Mouse (Mus musculus) embryonic facial prominence, embryonic 12.5 days (tissue): Measurements from ENCODE around the gene Mettl7a2. TPM values are rescaled to one million over a fixed set of nuclear protein-coding genes. Genes with fewer than 3 reads are reported as not detected.
"Not testable (repeated sequence)": the region's sequence is repeated elsewhere in the genome, so short reads cannot be mapped to it uniquely, and the experiment has no call there.

Source experiments
- ATAC-seq: fragments of 200-750 bp; cut with Nextera tagmentation; 2 replicates; pipeline ENCODE4 v1.8.0; 2017; ENCODE audit not compliant: insufficient number of reproducible peaks, insufficient read depth, low FRiP score, low TSS enrichment
- H3K27ac ChIP-seq: fragments of 300-500 bp; sonication (generic); 2 replicates; pipeline ENCODE4 v1.5.1; 2016; ENCODE audit warnings: mild to moderate bottlenecking
- H3K27me3 ChIP-seq: fragments of 300-500 bp; sonication (generic); 2 replicates; pipeline ENCODE4 v1.6.1; 2016; ENCODE audit warnings: mild to moderate bottlenecking, moderate library complexity
- H3K36me3 ChIP-seq: fragments of 300-500 bp; sonication (generic); 2 replicates; pipeline ENCODE4 v1.6.1; 2016; ENCODE audit warnings: mild to moderate bottlenecking
- H3K4me1 ChIP-seq: fragments of 300-500 bp; sonication (generic); 2 replicates; pipeline ENCODE4 v1.6.1; 2016
- H3K4me2 ChIP-seq: fragments of 300-500 bp; sonication (generic); replicated peaks from 2 replicates; pipeline ENCODE4 v1.6.1; 2016; ENCODE audit warnings: mild to moderate bottlenecking, moderate library complexity
- H3K4me3 ChIP-seq: fragments of 300-500 bp; sonication (generic); 2 replicates; pipeline ENCODE4 v1.5.1; 2016; ENCODE audit warnings: mild to moderate bottlenecking
- H3K9ac ChIP-seq: fragments of 300-500 bp; sonication (generic); 2 replicates; pipeline ENCODE4 v1.6.1; 2016; ENCODE audit warnings: mild to moderate bottlenecking, moderate library complexity
- H3K9me3 ChIP-seq: fragments of 300-500 bp; sonication (generic); 2 replicates; pipeline ENCODE4 v1.6.1; 2016; ENCODE audit warnings: mild to moderate bottlenecking, moderate library complexity
- WGBS: fragments of 180-500 bp; shearing (Covaris S2); methylation state at CpG from one replicate; pipeline ENCODE4 v1.1.7; 2016; 5-methylcytosine and 5-hydroxymethylcytosine counted together
- polyA plus RNA-seq: library from polyadenylated mRNA; unstranded; fragments of >200 nt; fragmentation: Nextera tagmentation; extraction: Ambion mirVana; gene quantifications from 2 replicates; pipeline ENCODE4 v1.2.1, GENCODE M21; 2016

Mettl7a2 gene
- polyA plus RNA-seq, 1 experiment from 2014 or later: not detected

DNA sequence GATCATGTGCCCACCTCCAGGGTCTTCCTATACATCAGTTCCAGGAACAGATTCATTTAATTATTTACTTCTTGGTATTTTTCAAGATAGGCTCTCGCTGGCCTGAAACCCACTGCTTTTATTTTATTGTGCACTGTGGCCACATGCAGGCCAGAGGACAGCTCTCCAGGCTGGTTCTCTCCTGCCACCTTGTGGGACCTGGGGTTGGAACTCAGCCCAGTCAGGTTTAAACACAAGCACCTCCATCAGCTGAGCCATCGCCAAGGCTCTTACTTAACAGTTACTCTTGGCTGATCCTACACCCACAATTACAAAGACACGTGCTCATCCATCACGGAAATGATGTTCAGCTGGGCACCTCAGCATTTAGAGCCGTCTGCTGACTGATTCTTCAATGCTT lies 31.9 kb upstream of the Mettl7a2 start:
- H3K4me3 ChIP-seq: no peak overlapping the region
- WGBS: 54% methylated on average over 5 of the region's 5 CpGs

DNA sequence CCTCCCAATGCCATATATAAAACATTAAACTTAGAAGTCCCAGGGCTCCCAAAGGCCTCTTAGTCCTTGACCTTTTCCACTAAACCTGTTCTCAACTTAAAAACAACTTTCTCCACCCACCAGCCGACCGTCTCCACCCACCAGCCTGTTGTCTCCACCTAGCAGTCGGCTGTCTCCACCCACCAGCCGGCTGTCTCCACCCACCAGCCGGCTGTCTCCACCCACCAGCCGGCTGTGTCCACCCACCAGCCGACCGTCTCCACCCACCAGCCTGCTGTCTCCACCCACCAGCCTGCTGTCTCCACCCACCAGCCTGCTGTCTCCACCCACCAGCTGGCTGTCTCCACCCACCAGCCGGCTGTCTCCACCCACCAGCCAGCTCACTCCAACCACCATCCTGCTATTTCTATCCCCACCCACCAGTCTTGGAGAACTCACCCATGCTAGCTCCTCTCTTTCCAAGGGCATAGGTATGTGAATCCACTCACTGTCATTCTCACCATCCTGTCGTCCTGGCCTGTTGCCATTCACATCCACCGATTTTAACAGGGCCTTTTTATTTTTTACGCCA lies 28.9 kb upstream of the Mettl7a2 start:
- 71% methylated on average over 12 of the region's 12 CpGs for WGBS
- no peak for ATAC-seq
- H3K4me2 ChIP-seq: no peak overlapping the region

More for the DNA sequence above, 31.9 kb upstream of the Mettl7a2 start:
- Histone ChIP-seq H3K27me3 (no peaks in the 10 kb centered on the region), H3K9me3 (no peaks in the 10 kb centered on the region), H3K4me2 (no peak overlapping the region), H3K4me1 (0 out of 2 replicates have a peak, but pooled peaks cover 5% of the 10 kb centered on the region), H3K9ac (no peak overlapping the region), H3K36me3 (no peaks in the 10 kb centered on the region), H3K27ac (no peak overlapping the region)
- no peak for ATAC-seq

DNA sequence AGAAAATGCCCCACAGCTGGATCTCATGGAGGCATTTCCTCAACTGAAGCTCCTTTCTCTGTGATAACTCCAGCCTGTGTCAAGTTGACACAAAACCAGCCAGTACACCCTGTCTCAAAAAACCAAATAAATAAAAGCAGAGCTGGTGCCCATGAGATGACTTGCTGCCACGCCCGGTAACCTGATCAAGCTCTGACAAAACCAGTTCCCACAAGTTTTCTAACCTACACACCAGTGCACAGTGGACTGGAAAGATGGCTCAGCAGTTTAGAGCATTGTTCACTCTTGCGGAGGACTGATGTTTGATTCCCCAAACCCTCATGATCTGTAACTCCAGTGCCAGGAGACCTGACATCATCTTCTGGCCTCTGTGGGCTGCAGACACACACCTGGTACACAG lies 27.8 kb upstream of the Mettl7a2 start:
- Histone ChIP-seq H3K4me1 (0 out of 2 replicates have a peak, but pooled peaks cover under 1% of the 10 kb centered on the region), H3K9ac (no peak overlapping the region), H3K27me3 (no peaks in the 10 kb centered on the region), H3K36me3 (no peaks in the 10 kb centered on the region), H3K27ac (no peak overlapping the region), H3K9me3 (no peaks in the 10 kb centered on the region), H3K4me2 (no peak overlapping the region), H3K4me3 (no peak overlapping the region)
- no peak for ATAC-seq
- WGBS: 71% methylated on average over 3 of the region's 3 CpGs

More for the DNA sequence above, 28.9 kb upstream of the Mettl7a2 start:
- Histone ChIP-seq H3K36me3 (no peaks in the 10 kb centered on the region), H3K9me3 (no peaks in the 10 kb centered on the region), H3K27ac (no peak overlapping the region), H3K9ac (no peak overlapping the region), H3K4me3 (no peak overlapping the region), H3K4me1 (0 out of 2 replicates have a peak, but pooled peaks cover 5% of the 10 kb centered on the region), H3K27me3 (no peaks in the 10 kb centered on the region)

DNA sequence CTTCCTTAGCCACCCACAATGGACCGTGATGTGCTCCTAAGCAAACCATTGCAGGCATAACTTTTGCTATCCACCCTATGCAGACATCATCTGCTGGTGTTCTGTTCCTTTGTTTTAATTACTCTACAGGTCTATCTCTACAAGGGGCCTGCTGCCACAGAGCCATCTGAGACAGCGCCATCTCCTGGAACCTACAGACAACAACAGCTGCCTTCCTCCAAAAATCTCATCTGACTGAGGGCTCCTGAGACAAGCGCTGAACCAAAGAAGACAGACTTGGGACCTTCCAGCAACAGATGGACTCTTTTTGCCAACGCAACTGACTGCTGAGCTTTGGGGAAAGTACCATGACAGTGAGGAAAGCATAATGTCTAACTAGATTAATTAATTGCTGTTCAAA lies 24.9 kb upstream of the Mettl7a2 start:
- H3K27ac ChIP-seq, H3K27me3 ChIP-seq, H3K4me2 ChIP-seq, H3K4me3 ChIP-seq, H3K9me3 ChIP-seq, H3K36me3 ChIP-seq, H3K9ac ChIP-seq, H3K4me1 ChIP-seq, ATAC-seq: not testable (repeated sequence)
- 60% methylated on average over 4 of the region's 4 CpGs for WGBS

DNA sequence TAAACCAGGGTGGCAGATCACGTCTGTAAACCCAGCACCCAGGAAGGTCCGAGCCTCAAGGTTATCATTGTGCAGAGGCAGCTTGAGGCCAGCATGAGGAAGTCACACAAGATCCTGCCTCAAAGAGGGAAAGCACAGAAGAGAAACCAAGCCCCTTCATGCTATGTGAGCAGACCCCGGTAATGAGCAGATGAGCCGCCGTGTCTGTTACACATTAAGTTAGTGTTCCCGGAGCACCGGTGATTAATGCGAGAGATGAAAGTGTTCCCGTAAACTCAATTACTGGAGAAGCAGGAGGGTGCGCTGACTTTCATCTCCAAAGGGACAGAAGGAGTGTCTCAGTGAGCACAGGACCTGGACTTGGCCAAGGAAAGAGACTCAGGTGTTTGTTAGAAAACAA lies 23.7 kb upstream of the Mettl7a2 start:
- not testable (repeated sequence) for H3K36me3 ChIP-seq, H3K9ac ChIP-seq, H3K4me3 ChIP-seq, H3K9me3 ChIP-seq, ATAC-seq, H3K4me1 ChIP-seq, H3K27me3 ChIP-seq, H3K27ac ChIP-seq, H3K4me2 ChIP-seq
- 31% methylated on average over 10 of the region's 10 CpGs for WGBS

DNA sequence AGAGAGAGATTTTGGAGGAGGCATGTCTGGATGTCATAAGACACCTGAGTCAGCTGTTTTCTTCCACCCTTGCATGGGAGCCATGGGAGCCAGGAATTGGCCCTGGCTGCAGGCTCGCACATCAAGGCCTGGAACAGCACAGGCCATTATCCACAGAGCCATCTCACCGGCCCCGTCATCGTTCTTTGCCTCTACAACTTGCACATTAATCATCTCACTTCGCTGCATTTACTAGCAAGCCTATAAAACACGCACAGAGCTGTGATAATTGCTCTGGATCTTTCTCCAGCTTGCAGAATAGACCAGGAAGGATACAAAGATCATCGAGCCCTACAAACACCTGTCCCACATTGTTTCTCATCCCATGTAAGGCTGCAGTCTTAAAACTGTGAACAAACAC lies 22.3 kb upstream of the Mettl7a2 start:
- 84% methylated on average over 7 of the region's 7 CpGs for WGBS
- no peak overlapping the region for H3K9ac ChIP-seq
- no peak for ATAC-seq

GRCm38 (mm10) chr15:100332077-100332961 lies 20.7 kb upstream of the Mettl7a2 start:
- H3K27me3 ChIP-seq, H3K9ac ChIP-seq, H3K9me3 ChIP-seq, ATAC-seq, H3K36me3 ChIP-seq, H3K4me2 ChIP-seq, H3K4me1 ChIP-seq, H3K27ac ChIP-seq, H3K4me3 ChIP-seq: not testable (repeated sequence)
- WGBS: 45% methylated on average over 3 of the region's 10 CpGs

More for the DNA sequence above, 22.3 kb upstream of the Mettl7a2 start:
- no peaks in the 10 kb centered on the region for H3K4me1 ChIP-seq
- no peaks in the 10 kb centered on the region for H3K27me3 ChIP-seq
- H3K9me3 ChIP-seq: no peaks in the 10 kb centered on the region
- H3K4me2 ChIP-seq: no peak overlapping the region
- H3K36me3 ChIP-seq: no peaks in the 10 kb centered on the region
- H3K4me3 ChIP-seq: no peak overlapping the region
- no peak overlapping the region for H3K27ac ChIP-seq

DNA sequence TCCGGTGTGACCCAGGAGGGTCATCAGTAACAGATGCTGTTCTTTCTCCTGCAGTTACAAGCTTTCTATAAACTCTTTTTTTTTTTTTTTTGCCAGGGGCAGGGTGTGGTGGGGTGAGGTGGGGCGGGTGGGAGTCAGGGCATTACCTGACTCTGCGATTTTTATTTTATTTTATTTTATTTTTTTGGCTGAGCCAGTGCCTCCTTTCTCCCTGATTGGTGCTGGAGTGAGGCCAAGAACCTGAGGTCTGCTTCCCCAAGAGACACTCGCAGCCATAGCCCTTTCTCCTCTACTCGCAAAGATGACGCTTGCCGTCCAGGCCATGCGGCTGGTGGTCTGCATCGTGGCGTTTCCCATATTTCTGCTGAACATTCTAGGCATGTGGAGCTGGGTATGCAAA lies 18.4 kb upstream of the Mettl7a2 start, which contains the start of gene Mettl7a3:
Gene Mettl7a3 (plus strand): TSS at position 301 of the 400 bp plus-strand sequence.
- ATAC-seq: no peak
- WGBS: 61% methylated on average over 10 of the region's 10 CpGs
- H3K27ac ChIP-seq: no peak within 1 kb of the TSS
- H3K27me3 ChIP-seq: no peaks in the 10 kb centered on the region
- H3K36me3 ChIP-seq: no peaks in the 10 kb centered on the region
- H3K4me2 ChIP-seq: no peak within 1 kb of the TSS
- no peaks in the 10 kb centered on the region for H3K4me1 ChIP-seq
- H3K4me3 ChIP-seq: no peak within 1 kb of the TSS
- H3K9me3 ChIP-seq: no peaks in the 10 kb centered on the region
- H3K9ac ChIP-seq: no peak within 1 kb of the TSS

DNA sequence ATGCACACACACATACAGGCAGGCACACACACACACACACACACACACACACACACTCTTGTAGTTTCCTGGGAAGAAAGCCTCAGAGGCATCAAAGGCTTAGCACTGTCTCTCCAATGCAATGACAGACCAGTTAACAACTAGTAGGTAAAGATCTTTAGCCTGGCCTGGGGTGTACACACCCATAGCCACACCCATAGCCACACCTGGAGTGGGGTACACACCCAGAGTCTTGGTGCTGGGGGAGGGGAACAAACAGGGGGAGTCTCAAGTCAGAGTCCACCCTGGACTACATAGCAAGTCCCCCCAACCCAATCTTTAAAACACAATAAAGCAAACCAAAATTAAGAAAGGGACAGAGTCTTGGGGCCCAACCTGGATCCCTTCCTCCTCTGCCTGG lies 15.7 kb upstream of the Mettl7a2 start:
- not testable (repeated sequence) for H3K27ac ChIP-seq, H3K36me3 ChIP-seq, H3K4me1 ChIP-seq, H3K9ac ChIP-seq, H3K9me3 ChIP-seq, ATAC-seq, H3K27me3 ChIP-seq, H3K4me3 ChIP-seq, H3K4me2 ChIP-seq

- H3K9me3 ChIP-seq, H3K27me3 ChIP-seq, H3K4me1 ChIP-seq, H3K27ac ChIP-seq, H3K36me3 ChIP-seq, ATAC-seq, H3K9ac ChIP-seq, H3K4me3 ChIP-seq, H3K4me2 ChIP-seq: not testable (repeated sequence)
- 38% methylated on average over 10 of the region's 10 CpGs for WGBS
Observed at GRCm38 (mm10) chr15:100337847-100338246, 15.2 kb upstream of the Mettl7a2 start.

DNA sequence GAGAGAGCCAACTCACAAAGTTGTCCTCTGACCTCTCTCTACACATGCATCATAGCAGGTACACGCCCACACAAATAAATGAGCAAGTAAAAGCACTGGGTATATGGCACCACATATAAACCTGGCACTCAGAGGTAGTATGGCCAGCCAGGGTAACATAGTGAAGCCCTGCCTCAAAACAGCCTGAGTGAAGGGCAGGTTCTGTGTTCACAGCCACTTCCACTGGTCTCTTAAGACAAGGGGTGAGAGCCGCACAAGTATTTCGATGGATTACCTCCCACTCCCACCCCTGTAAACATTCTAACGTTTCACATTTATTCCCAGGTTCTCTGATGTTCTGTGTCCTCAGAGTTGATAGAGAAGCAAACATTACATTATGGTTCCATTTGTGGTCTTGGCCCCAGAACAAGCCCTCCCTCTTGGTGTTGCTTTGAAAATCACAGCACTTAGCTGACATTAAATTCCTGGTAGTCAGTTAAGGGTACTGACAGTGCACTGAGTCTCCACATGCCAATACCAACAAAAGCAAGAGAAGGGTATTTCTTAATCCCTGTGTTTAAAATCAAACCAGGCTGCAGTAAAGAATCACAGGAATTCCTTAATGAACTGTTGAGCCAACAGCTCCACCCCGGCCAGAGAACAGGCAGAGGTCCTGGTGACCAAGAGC lies 11.6 kb upstream of the Mettl7a2 start:
- not testable (repeated sequence) for H3K27ac ChIP-seq, H3K4me2 ChIP-seq, H3K36me3 ChIP-seq, H3K9me3 ChIP-seq, H3K4me1 ChIP-seq, ATAC-seq, H3K4me3 ChIP-seq, H3K27me3 ChIP-seq, H3K9ac ChIP-seq
- WGBS: 77% methylated on average over 5 of the region's 5 CpGs

DNA sequence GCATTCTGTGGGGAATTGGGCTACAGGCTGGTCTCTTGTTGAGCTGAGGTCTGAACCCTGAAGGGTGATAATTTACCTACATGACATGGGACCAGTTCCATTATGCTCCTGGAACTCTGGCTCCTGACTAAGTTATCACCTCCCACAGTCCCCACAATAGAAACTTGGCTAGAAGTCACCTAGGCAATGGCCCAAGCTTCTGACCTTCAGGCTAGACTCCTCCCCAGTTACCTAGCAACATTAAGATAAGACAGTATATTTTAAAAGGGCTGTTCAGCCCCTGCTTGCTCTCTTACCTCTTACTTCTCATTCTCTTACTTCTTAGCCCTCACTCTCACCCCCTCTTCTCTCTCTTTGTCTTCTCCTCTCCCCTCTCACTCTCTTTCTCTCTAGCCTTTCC lies 7.5 kb upstream of the Mettl7a2 start:
- H3K9ac ChIP-seq: no peak overlapping the region
- H3K4me3 ChIP-seq: no peak overlapping the region
- no peaks in the 10 kb centered on the region for H3K27me3 ChIP-seq
- no peaks in the 10 kb centered on the region for H3K4me1 ChIP-seq
- H3K36me3 ChIP-seq: no peaks in the 10 kb centered on the region
- H3K27ac ChIP-seq: no peak overlapping the region
- no peak overlapping the region for H3K4me2 ChIP-seq
- ATAC-seq: no peak
- no peaks in the 10 kb centered on the region for H3K9me3 ChIP-seq
